Mouse (Mus musculus): ENCODE data around the gene Cpb1.

DNA sequence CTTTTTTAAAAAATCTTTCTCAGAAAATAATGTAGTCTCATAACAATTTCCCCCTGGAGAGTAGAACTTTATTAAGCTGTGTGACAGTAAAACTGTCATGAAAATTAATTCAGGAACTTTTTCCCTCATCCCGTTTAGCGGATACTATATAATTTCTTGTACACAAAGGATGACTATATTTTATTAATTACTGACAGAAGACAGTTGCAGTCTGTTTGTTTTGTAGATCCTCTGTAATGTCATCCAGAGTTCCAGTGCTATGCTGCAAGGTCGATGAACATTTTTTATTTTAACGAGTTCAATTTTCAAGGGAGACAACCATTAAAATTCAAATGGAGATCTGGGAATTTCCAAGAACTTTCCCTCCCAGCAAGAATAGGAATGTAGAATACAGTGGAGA is 33.6 kb upstream of the Cpb1 start:
- TF ChIP-seq CTCF (IDR thresholded peaks at IDR 0.05; ENCODE audit: insufficient read depth, low read depth, low read length) (no peak), POLR2A (IDR thresholded peaks at IDR 0.05; ENCODE audit: insufficient read depth, low read depth, low read length) (no peak)

Measured in olfactory bulb, adult 2 months (tissue).